Mouse (Mus musculus): Measurements from ENCODE around the gene Rab3a. TPM values are rescaled to one million over a fixed set of nuclear protein-coding genes. Genes with fewer than 3 reads are reported as not detected.

The Rab3a gene
- polyA plus RNA-seq, 1 experiment: 1,160 TPM

- Histone ChIP-seq H3K27ac (ENCODE audit: insufficient read depth, low read length) (no peak overlapping the region), H3K4me1 (ENCODE audit: control insufficient read depth, insufficient read depth, low read length) (no peaks in the 10 kb centered on the region), H3K4me3 (ENCODE audit: insufficient read depth, low read length) (no peak overlapping the region)
- TF ChIP-seq POLR2A (IDR thresholded peaks at IDR 0.05; ENCODE audit: extremely low read depth, insufficient read depth, low read length) (no peak), CTCF (IDR thresholded peaks at IDR 0.05; ENCODE audit: extremely low read depth, insufficient read depth, low read length) (no peak)
These were observed 16.8 kb upstream of the Rab3a start for GRCm38 (mm10) chr8:70737705-70738104.

- Histone ChIP-seq H3K27ac (ENCODE audit: insufficient read depth, low read length) (no peak overlapping the region), H3K4me1 (ENCODE audit: control insufficient read depth, insufficient read depth, low read length) (no peaks in the 10 kb centered on the region), H3K4me3 (ENCODE audit: insufficient read depth, low read length) (no peak overlapping the region)
- TF ChIP-seq POLR2A (IDR thresholded peaks at IDR 0.05; ENCODE audit: extremely low read depth, insufficient read depth, low read length) (no peak), CTCF (IDR thresholded peaks at IDR 0.05; ENCODE audit: extremely low read depth, insufficient read depth, low read length) (no peak)
These were observed 16.3 kb upstream of the Rab3a start for GRCm38 (mm10) chr8:70738211-70738610.

- Histone ChIP-seq H3K4me3 (ENCODE audit: insufficient read depth, low read length) (no peak overlapping the region), H3K27ac (ENCODE audit: insufficient read depth, low read length) (no peak overlapping the region), H3K4me1 (ENCODE audit: control insufficient read depth, insufficient read depth, low read length) (peaks cover 1% of the 10 kb centered on the region; the same call in 1 of the 2 replicates)
- TF ChIP-seq POLR2A (IDR thresholded peaks at IDR 0.05; ENCODE audit: extremely low read depth, insufficient read depth, low read length) (no peak), CTCF (IDR thresholded peaks at IDR 0.05; ENCODE audit: extremely low read depth, insufficient read depth, low read length) (no peak)
These were observed 12.8 kb upstream of the Rab3a start for GRCm38 (mm10) chr8:70741661-70742060.

- H3K4me1 ChIP-seq (ENCODE audit: control insufficient read depth, insufficient read depth, low read length): peaks cover 1% of the 10 kb centered on the region; the same call in 1 of the 2 replicates
- TF ChIP-seq POLR2A (IDR thresholded peaks at IDR 0.05; ENCODE audit: extremely low read depth, insufficient read depth, low read length) (no peak), CTCF (IDR thresholded peaks at IDR 0.05; ENCODE audit: extremely low read depth, insufficient read depth, low read length) (no peak)
These were observed 12.3 kb upstream of the Rab3a start for GRCm38 (mm10) chr8:70742176-70742575.

GRCm38 (mm10) chr8:70742981-70743655 lies 11.4 kb upstream of the Rab3a start:
- H3K4me3 ChIP-seq (ENCODE audit: insufficient read depth, low read length): peak overlapping the region; percentile 14; the same call in 1 of the 2 replicates
- peaks cover 1% of the 10 kb centered on the region; the same call in 1 of the 2 replicates for H3K4me1 ChIP-seq (ENCODE audit: control insufficient read depth, insufficient read depth, low read length)
- H3K27ac ChIP-seq (ENCODE audit: insufficient read depth, low read length): no peak overlapping the region
- 0 out of 2 replicates have a peak, but pooled peaks have one; percentile 10 for TF ChIP-seq POLR2A (IDR thresholded peaks at IDR 0.05; ENCODE audit: extremely low read depth, insufficient read depth, low read length)
- no peak for TF ChIP-seq CTCF (IDR thresholded peaks at IDR 0.05; ENCODE audit: extremely low read depth, insufficient read depth, low read length)

More at GRCm38 (mm10) chr8:70742176-70742575, 12.3 kb upstream of the Rab3a start:
- H3K4me3 ChIP-seq (ENCODE audit: insufficient read depth, low read length): no peak overlapping the region
- H3K27ac ChIP-seq (ENCODE audit: insufficient read depth, low read length): no peak overlapping the region

GRCm38 (mm10) chr8:70743656-70744590 lies 10.6 kb upstream of the Rab3a start:
- Histone ChIP-seq H3K27ac (ENCODE audit: insufficient read depth, low read length) (no peak overlapping the region), H3K4me1 (ENCODE audit: control insufficient read depth, insufficient read depth, low read length) (peaks cover 1% of the 10 kb centered on the region; the same call in 1 of the 2 replicates), H3K4me3 (ENCODE audit: insufficient read depth, low read length) (peak overlapping the region; percentile 26)
- TF ChIP-seq CTCF (IDR thresholded peaks at IDR 0.05; ENCODE audit: extremely low read depth, insufficient read depth, low read length): no peak
- no peak for TF ChIP-seq POLR2A (IDR thresholded peaks at IDR 0.05; ENCODE audit: extremely low read depth, insufficient read depth, low read length)

- H3K4me1 ChIP-seq (ENCODE audit: control insufficient read depth, insufficient read depth, low read length): peaks cover 1% of the 10 kb centered on the region; the same call in 1 of the 2 replicates
- no peak overlapping the region for H3K4me3 ChIP-seq (ENCODE audit: insufficient read depth, low read length)
- no peak overlapping the region for H3K27ac ChIP-seq (ENCODE audit: insufficient read depth, low read length)
- TF ChIP-seq CTCF (IDR thresholded peaks at IDR 0.05; ENCODE audit: extremely low read depth, insufficient read depth, low read length): no peak
- no peak for TF ChIP-seq POLR2A (IDR thresholded peaks at IDR 0.05; ENCODE audit: extremely low read depth, insufficient read depth, low read length)
These were observed 9.7 kb upstream of the Rab3a start for GRCm38 (mm10) chr8:70744806-70745205.

GRCm38 (mm10) chr8:70745691-70746220 lies 8.7 kb upstream of the Rab3a start:
- H3K4me3 ChIP-seq (ENCODE audit: insufficient read depth, low read length): no peak overlapping the region
- no peak overlapping the region for H3K27ac ChIP-seq (ENCODE audit: insufficient read depth, low read length)
- TF ChIP-seq POLR2A (IDR thresholded peaks at IDR 0.05; ENCODE audit: extremely low read depth, insufficient read depth, low read length) (no peak), CTCF (IDR thresholded peaks at IDR 0.05; ENCODE audit: extremely low read depth, insufficient read depth, low read length) (no peak)
- peaks cover 1% of the 10 kb centered on the region; the same call in 1 of the 2 replicates for H3K4me1 ChIP-seq (ENCODE audit: control insufficient read depth, insufficient read depth, low read length)

- TF ChIP-seq CTCF (IDR thresholded peaks at IDR 0.05; ENCODE audit: extremely low read depth, insufficient read depth, low read length) (no peak), POLR2A (IDR thresholded peaks at IDR 0.05; ENCODE audit: extremely low read depth, insufficient read depth, low read length) (no peak)
- H3K27ac ChIP-seq (ENCODE audit: insufficient read depth, low read length): no peak overlapping the region
- no peak overlapping the region for H3K4me3 ChIP-seq (ENCODE audit: insufficient read depth, low read length)
- peaks cover 1% of the 10 kb centered on the region; the same call in 1 of the 2 replicates for H3K4me1 ChIP-seq (ENCODE audit: control insufficient read depth, insufficient read depth, low read length)
These were observed 7.8 kb upstream of the Rab3a start for GRCm38 (mm10) chr8:70746676-70747075.
